Mouse (Mus musculus) liver, embryonic 16.5 days (tissue): ENCODE data around the gene Lbhd2. TPM values are rescaled to one million over a fixed set of nuclear protein-coding genes. Genes with fewer than 3 reads are reported as not detected.

Experiments
- ATAC-seq: fragments of 200-750 bp; cut with Nextera tagmentation; 2 replicates; pipeline ENCODE4 v1.8.0; 2017; ENCODE audit warnings: low read depth, mild to moderate bottlenecking, moderate number of reproducible peaks, moderate library complexity
- H3K27ac ChIP-seq: fragments of 300-500 bp; sonication (generic); 2 replicates; pipeline ENCODE4 v1.5.1; 2014; ENCODE audit warnings: mild to moderate bottlenecking, low read length
- H3K27me3 ChIP-seq: fragments of 300-500 bp; sonication (generic); 2 replicates; pipeline ENCODE4 v1.6.1; 2014; ENCODE audit warnings: low read depth, low read length, mixed read lengths; ENCODE audit not compliant: control insufficient read depth, insufficient read depth
- H3K36me3 ChIP-seq: fragments of 300-500 bp; sonication (generic); 2 replicates; pipeline ENCODE4 v1.6.1; 2014; ENCODE audit warnings: mild to moderate bottlenecking; ENCODE audit not compliant: control insufficient read depth, insufficient read depth
- H3K4me1 ChIP-seq: fragments of 300-500 bp; sonication (generic); 2 replicates; pipeline ENCODE4 v1.6.1; 2014; ENCODE audit warnings: low read depth, low read length, mixed read lengths; ENCODE audit not compliant: control insufficient read depth
- H3K4me2 ChIP-seq: fragments of 300-500 bp; sonication (generic); 2 replicates; pipeline ENCODE4 v1.6.1; 2014; ENCODE audit warnings: low read depth, low read length, mixed read lengths
- H3K4me3 ChIP-seq: fragments of 300-500 bp; sonication (generic); 2 replicates; pipeline ENCODE4 v1.5.1; 2014; ENCODE audit warnings: low read depth, mild to moderate bottlenecking, low read length
- H3K9ac ChIP-seq: fragments of 300-500 bp; sonication (generic); 2 replicates; pipeline ENCODE4 v1.6.1; 2014; ENCODE audit warnings: low read depth, low read length
- H3K9me3 ChIP-seq: fragments of 300-500 bp; sonication (generic); replicated peaks from 2 replicates; pipeline ENCODE4 v1.6.1; 2016; ENCODE audit warnings: low read length; ENCODE audit not compliant: control insufficient read depth
- WGBS: fragments of 180-500 bp; shearing (Covaris S2); extraction: QIAGEN DNeasy Blood & Tissue Kit; methylation state at CpG from one replicate; pipeline ENCODE4 v1.1.7; 2014; ENCODE audit not compliant: insufficient replicate concordance; 5-methylcytosine and 5-hydroxymethylcytosine counted together
- polyA plus RNA-seq: library from polyadenylated mRNA; unstranded; fragments of >200 nt; fragmentation: Nextera tagmentation; extraction: Ambion mirVana; gene quantifications from 2 replicates; pipeline ENCODE4 v1.2.1, GENCODE M21; 2015

The Lbhd2 gene
- polyA plus RNA-seq, 1 experiment from 2014 or later, result not detected

- Histone ChIP-seq H3K4me3 (no peak overlapping the region), H3K4me2 (no peak overlapping the region), H3K36me3 (peaks cover 20% of the 10 kb centered on the region), H3K4me1 (peaks cover 7% of the 10 kb centered on the region), H3K9ac (no peak overlapping the region), H3K27ac (no peak overlapping the region), H3K27me3 (peaks cover 3% of the 10 kb centered on the region; the same call in 1 of the 2 replicates), H3K9me3 (no peaks in the 10 kb centered on the region)
- no peak for ATAC-seq
- WGBS, result 79% methylated on average over 1 of the region's 1 CpGs
Measured at GRCm38 (mm10) chr12:111457742-111458141, 51.1 kb downstream of the Lbhd2 start.

Other genes with a start within 250 kb of the Lbhd2 start
- gene Traf3, start 240.4 kb upstream of the Lbhd2 start, polyA plus RNA-seq, result 1.6 and 2.3 TPM in 2 replicates
- not detected in 2 replicates for gene 4930595D18Rik, start 222.3 kb upstream of the Lbhd2 start, polyA plus RNA-seq
- gene Amn, start 135.7 kb upstream of the Lbhd2 start, polyA plus RNA-seq, result 1.3 and 2.2 TPM in 2 replicates
- 8.1 and 10.1 TPM in 2 replicates for gene Cdc42bpb, start 29.1 kb upstream of the Lbhd2 start, polyA plus RNA-seq
- 23.4 and 28.5 TPM in 2 replicates for gene Exoc3l4, start 10.2 kb downstream of the Lbhd2 start, polyA plus RNA-seq
- gene Tnfaip2, start 35.7 kb downstream of the Lbhd2 start, polyA plus RNA-seq, result 71.9 and 77.2 TPM in 2 replicates
- gene Gm266, start 79.0 kb downstream of the Lbhd2 start, polyA plus RNA-seq, result 0.46 and 0.52 TPM in 2 replicates
- gene Eif5, start 131.2 kb downstream of the Lbhd2 start, polyA plus RNA-seq, result 522 and 558 TPM in 2 replicates
- gene Mark3, start 167.7 kb downstream of the Lbhd2 start, polyA plus RNA-seq, result 7.0 and 9.2 TPM in 2 replicates